Mouse (Mus musculus): ENCODE measurements around the gene Rbm43.

Rbm43 gene

GRCm38 (mm10) chr2:51934574-51935334 is at the start of gene Rbm43:
Gene Rbm43 (minus strand): TSS chr2:51935163.
- DNase-seq (ENCODE audit: low read depth, low spot score): peak; percentile 62

DNA sequence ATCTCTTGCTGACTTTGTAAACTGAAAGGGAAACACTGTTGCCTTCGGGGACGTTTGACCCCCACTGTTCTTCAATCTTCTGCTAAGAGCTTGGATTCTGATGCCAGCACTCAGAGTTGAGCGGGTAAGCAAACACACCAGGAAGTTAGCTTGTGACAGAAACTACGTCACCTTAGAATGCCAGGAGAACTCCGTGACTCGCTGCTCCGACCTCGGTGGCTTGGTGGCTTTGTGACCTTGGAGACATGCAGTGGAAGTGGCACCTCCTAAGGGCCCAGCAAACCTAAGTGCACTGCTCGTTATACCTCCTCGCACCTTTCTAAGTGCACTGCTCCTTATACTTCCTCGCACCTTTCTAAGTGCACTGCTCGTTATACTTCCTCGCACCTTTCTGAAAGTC is 47.3 kb upstream of the Rbm43 start:
- DNase-seq (ENCODE audit: low read depth, low spot score): no peak

GRCm38 (mm10) chr2:51981630-51982029 is 46.7 kb upstream of the Rbm43 start:
- no peak for DNase-seq (ENCODE audit: low read depth, low spot score)

GRCm38 (mm10) chr2:51973410-51973968 is 38.5 kb upstream of the Rbm43 start, which contains the start of gene Nmi:
Gene Nmi (minus strand): TSS chr2:51973494.
- DNase-seq (ENCODE audit: low read depth, low spot score): no peak

DNA sequence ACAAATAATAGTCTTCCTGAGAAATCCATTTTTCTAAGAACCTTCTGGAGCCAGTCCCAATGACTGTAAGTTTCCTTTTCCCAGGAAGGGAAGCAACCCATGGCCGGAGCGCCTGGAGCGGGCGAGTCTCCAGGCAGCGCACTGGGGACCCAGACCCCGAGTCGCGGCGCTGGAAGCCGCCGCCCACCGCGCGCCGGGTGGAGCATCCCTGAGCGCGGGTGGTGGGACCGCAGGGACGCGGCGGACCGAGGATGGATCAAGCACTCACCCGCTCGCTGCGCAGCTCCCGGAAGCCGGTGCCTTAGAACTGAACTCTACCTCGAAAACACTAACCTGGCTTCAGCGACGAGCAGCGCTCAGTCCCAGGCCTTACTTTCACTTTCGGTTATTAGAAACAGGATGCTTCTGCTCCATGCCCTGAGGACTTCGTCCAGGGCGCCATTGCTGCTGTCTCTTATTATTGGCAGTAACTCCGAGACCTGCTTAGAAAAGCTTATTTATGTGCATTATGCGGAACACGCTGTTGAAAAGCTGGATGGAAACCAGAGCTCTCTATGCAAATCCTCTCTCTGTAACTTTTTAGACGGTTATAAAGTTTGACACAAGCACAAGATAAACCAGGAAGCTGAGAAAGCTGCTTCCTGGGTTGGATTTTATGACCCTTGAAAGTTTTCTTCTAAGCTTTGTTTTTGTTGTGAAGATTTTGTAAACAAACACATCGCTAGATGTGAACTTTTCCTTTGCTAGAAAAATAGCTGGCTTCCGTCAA is 37.9 kb upstream of the Rbm43 start:
- no peak for DNase-seq (ENCODE audit: low read depth, low spot score)

DNA sequence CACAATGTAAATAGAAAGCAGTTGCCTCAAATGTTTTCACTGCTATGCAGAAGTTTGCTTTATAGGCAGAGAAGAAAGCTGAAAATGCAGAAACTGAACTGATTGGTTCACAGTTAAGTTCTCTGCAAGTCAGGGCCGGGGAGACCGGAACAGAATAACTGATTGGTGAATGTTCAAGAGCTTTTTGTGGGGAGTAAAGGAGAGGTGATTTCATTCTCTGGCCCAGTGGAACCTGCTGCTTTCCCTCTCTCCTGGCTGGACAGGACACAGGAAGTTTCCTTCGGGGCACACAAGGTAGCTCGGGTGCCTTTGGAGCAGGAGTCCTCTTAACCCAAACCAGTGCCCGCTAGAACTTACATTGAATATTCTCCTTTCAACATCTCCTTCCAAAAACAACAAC is 37.2 kb upstream of the Rbm43 start:
- DNase-seq (ENCODE audit: low read depth, low spot score): no peak

- DNase-seq (ENCODE audit: low read depth, low spot score): no peak
Measured at GRCm38 (mm10) chr2:51970897-51971296, 35.9 kb upstream of the Rbm43 start.

- DNase-seq (ENCODE audit: low read depth, low spot score): no peak
Measured at GRCm38 (mm10) chr2:51967288-51967687, 32.3 kb upstream of the Rbm43 start.

DNA sequence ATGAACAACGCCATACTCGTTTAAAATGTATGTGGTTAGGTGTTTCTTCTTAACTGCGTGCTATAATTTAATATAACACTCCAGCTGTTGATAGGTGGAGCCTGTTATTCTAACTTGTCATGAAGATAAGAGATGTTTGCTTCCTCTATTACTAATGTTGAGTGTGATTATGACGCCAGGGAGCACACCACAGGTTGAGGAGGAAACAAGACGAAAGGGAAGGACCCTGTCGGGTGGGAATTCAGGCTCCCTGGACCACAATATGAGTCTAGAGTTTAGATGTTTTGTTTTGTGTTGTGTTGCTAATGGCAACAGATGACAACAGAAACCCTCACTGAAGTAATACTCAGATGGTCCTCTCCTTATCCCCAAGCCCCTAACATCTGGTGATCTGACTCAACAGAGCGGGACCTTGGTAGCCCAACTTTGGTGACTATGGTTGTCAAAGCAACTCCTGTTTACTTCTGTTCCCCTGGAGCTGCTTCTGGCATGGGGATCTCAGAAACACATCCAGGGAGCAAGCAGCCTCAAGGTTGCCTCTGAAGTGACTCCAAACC is 18.8 kb upstream of the Rbm43 start:
- DNase-seq (ENCODE audit: low read depth, low spot score): no peak

DNA sequence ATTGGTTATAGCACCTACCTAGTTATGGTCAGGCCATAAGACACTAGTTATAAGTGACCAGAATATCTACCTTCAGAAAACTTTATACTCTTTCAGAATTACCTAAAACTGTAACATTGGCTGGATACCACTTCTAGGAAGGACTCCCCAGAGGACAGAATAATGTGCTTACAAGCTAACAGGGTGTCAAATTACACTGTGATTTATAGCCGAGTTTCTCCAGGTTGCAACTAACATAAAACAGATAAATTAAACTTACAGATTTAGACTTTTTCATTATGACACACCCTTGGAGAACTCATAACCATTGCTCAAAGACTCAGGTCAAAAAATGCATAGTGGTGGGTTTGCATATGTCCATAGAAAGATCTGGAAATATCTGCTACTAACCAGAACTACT is 15.9 kb upstream of the Rbm43 start:
- no peak for DNase-seq (ENCODE audit: low read depth, low spot score)

- DNase-seq (ENCODE audit: low read depth, low spot score): no peak
Measured at GRCm38 (mm10) chr2:51948105-51948830, 13.3 kb upstream of the Rbm43 start.

- no peak for DNase-seq (ENCODE audit: low read depth, low spot score)
Measured at GRCm38 (mm10) chr2:51945812-51946211, 10.8 kb upstream of the Rbm43 start.

GRCm38 (mm10) chr2:51941832-51942231 is 6.9 kb upstream of the Rbm43 start:
- no peak for DNase-seq (ENCODE audit: low read depth, low spot score)

DNA sequence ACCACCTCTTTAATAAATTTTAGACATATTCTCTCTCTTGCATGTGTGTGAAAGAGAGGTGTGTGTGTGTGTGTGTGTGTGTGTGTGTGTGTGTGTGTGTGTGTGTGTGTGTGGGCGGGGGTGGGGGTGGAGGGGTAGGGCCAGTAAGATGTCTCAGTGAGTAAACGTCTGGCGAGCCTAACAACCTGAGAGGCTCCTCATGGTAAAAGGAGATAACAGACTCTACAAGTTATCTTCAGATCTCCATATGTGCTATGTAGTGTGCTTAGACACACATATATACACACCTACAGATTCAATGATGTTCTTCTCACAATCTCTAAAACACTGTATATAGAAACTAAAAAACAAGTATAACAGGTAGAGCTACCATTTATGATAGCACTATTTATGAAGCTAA is 3.8 kb upstream of the Rbm43 start:
- no peak for DNase-seq (ENCODE audit: low read depth, low spot score)

- no peak for DNase-seq (ENCODE audit: low read depth, low spot score)
Measured at GRCm38 (mm10) chr2:51937004-51937403, 2.0 kb upstream of the Rbm43 start.

DNA sequence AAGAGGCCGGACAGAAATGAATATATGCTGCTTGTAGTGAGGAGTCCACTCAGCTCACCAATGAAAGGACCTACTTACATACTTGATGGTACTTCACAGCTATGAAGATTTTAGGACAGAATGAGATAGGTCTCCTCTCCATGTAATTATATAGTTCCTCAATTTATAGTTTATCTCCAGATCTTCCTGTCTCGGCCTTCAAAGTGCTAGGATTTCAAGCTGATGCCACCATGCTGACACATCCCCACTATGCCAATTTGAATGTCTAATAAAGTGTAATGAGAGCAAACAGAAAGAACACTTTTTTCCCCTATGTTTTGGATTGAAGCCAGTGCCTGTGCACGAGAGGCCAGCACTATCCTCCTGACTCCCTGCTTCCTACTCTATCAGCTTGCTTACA is 1.6 kb upstream of the Rbm43 start:
- DNase-seq (ENCODE audit: low read depth, low spot score): no peak

- DNase-seq (ENCODE audit: low read depth, low spot score): no peak
Measured at GRCm38 (mm10) chr2:51935921-51936320, 958 bp upstream of the Rbm43 start.

DNA sequence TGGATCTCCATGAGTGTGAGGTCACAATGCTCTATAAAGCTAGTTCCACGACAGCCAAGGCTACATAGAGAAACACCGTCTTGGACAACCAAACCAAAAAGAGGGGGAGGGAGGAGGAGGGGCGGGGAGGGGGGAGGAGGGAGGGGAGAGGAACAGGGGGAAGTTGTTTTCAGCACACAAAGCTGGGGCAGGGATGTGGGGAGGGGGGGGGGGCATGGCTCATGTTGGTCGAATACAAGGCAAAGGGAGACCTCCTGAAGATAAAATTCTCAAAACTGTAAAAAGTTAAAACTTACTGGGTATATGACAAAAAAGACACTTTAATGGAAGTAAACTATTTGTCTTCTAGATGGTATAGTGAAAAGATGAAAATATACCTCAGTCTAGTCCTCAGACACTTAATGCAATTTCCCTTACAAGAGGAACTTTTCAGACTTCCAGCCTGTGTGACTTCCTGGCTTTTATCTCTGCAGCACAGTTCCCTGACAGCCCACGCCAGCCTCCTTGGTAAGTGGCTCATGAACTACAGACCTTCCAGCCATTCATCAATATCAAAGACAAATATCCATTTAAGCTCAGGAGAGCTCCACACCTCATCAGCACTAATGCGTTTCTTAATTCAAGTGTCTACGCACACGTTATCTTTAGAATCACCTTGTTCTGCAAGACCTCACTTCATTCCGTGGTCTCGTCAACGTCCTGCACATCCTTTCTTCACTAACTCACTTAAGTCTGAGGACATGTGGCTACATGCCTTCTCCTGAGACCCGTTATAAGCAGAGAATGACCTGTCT is 1.4 kb downstream of the Rbm43 start:
- DNase-seq (ENCODE audit: low read depth, low spot score): peak; percentile 36

GRCm38 (mm10) chr2:51931241-51931640 is 3.7 kb downstream of the Rbm43 start:
- no peak for DNase-seq (ENCODE audit: low read depth, low spot score)

- no peak for DNase-seq (ENCODE audit: low read depth, low spot score)
Measured at GRCm38 (mm10) chr2:51914944-51915680, 19.9 kb downstream of the Rbm43 start.
